13 mouse cellular contexts compared by ENCODE assay signal in genomic region chr2:173050604-173051382, GRCm38 (mm10). TPM values are rescaled to one million over a fixed set of nuclear protein-coding genes. Genes with fewer than 3 reads are reported as not detected.
A peak's percentile ranks its signal among the peaks of the same experiment; 100 is the strongest.
DNase-seq lines count a peak whose midpoint lies in the region; ATAC-seq and TF ChIP-seq lines count a peak whose summit lies in the region.
"Had no signal": no experiment of that assay in that cellular context is flagged by ENCODE, and none has a peak within 500 bp of the region (broad histone marks: within the 10 kb centered on the region; RNA-seq: fewer than 3 reads in every experiment).

No protein-coding gene starts in this region.

- H3K9me3 ChIP-seq in heart, embryonic 10.5 days, result no peaks in the 10 kb centered on the region
- no peaks in the 10 kb centered on the region for H3K9me3 ChIP-seq in intestine, embryonic 14.5 days (ENCODE audit: control insufficient read depth, low read length)
- H3K9me3 ChIP-seq in stomach, postnatal 0 days (ENCODE audit: control insufficient read depth, low read length), result no peaks in the 10 kb centered on the region
- no peaks in the 10 kb centered on the region for H3K9me3 ChIP-seq in forebrain, embryonic 15.5 days

- H3K9ac ChIP-seq in intestine, embryonic 14.5 days (ENCODE audit: low read length), result no peak overlapping the region
- no peak overlapping the region for H3K9ac ChIP-seq in stomach, postnatal 0 days (ENCODE audit: low read length)
- H3K9ac ChIP-seq in forebrain, embryonic 15.5 days (replicated peaks), result no peak overlapping the region
- H3K9ac ChIP-seq: lung, embryonic 14.5 days had no signal

- TF ChIP-seq CTCF in stomach, postnatal 0 days (IDR thresholded peaks at IDR 0.05; ENCODE audit: low read depth), result peak; percentile 28

- H3K4me2 ChIP-seq in intestine, embryonic 14.5 days (ENCODE audit: low read length), result no peak overlapping the region
- no peak overlapping the region for H3K4me2 ChIP-seq in stomach, postnatal 0 days (replicated peaks; ENCODE audit: low read depth)
- H3K4me2 ChIP-seq in forebrain, embryonic 15.5 days (replicated peaks), result no peak overlapping the region
- H3K4me2 ChIP-seq: lung, embryonic 14.5 days had no signal

- peak overlapping the region; percentile 89 for H3K27ac ChIP-seq in heart, embryonic 10.5 days
- no peak overlapping the region for H3K27ac ChIP-seq in intestine, embryonic 14.5 days (ENCODE audit: low read depth)
- H3K27ac ChIP-seq in stomach, postnatal 0 days (replicated peaks), result no peak overlapping the region
- H3K27ac ChIP-seq in forebrain, embryonic 15.5 days (replicated peaks), result no peak overlapping the region

- 37% methylated on average over 8 of the region's 8 CpGs for WGBS in heart, embryonic 10.5 days
- 46% methylated on average over 8 of the region's 8 CpGs for WGBS in intestine, embryonic 14.5 days
- WGBS in stomach, postnatal 0 days, result 58% methylated on average over 8 of the region's 8 CpGs
- WGBS in forebrain, embryonic 15.5 days, result 26% methylated on average over 8 of the region's 8 CpGs

- no peak for DNase-seq in heart, embryonic 10.5 days (ENCODE audit: low spot score)
- DNase-seq in heart, adult 9 months (ENCODE audit: low spot score in 2 of 2), result no peak
- peak; percentile 37 to 38 for DNase-seq in spleen, postnatal 10 days (ENCODE audit: low spot score in 2 of 2)
- no peak for DNase-seq in spleen, postnatal 36 days (ENCODE audit: low spot score in 2 of 2)
- no peak for DNase-seq in intestine, embryonic 14.5 days (ENCODE audit: low spot score)
- DNase-seq in stomach, postnatal 0 days (ENCODE audit: low spot score), result no peak
- DNase-seq in lung, postnatal 10 days, result no peak
- DNase-seq: adrenal gland, adult 8-10 months; cerebellum, adult 9-11 months; kidney, adult 11 months; layer of hippocampus, postnatal 36 days; lung, embryonic 14.5 days had no signal

- peaks cover 78% of the 10 kb centered on the region for H3K4me1 ChIP-seq in heart, embryonic 10.5 days
- no peaks in the 10 kb centered on the region for H3K4me1 ChIP-seq in intestine, embryonic 14.5 days (replicated peaks; ENCODE audit: control insufficient read depth, insufficient read depth, low read length)
- no peaks in the 10 kb centered on the region; the same call in 1 of the 2 replicates for H3K4me1 ChIP-seq in stomach, postnatal 0 days (replicated peaks; ENCODE audit: control insufficient read depth, insufficient read depth)
- H3K4me1 ChIP-seq in forebrain, embryonic 15.5 days, result no peaks in the 10 kb centered on the region

- no peaks in the 10 kb centered on the region for H3K27me3 ChIP-seq in heart, embryonic 10.5 days (ENCODE audit: insufficient read depth, poor library complexity, severe bottlenecking)
- H3K27me3 ChIP-seq in intestine, embryonic 14.5 days (replicated peaks; ENCODE audit: control insufficient read depth, insufficient read depth, low read length), result no peaks in the 10 kb centered on the region
- no peaks in the 10 kb centered on the region for H3K27me3 ChIP-seq in stomach, postnatal 0 days (ENCODE audit: control insufficient read depth, insufficient read depth, low read length)
- no peaks in the 10 kb centered on the region for H3K27me3 ChIP-seq in forebrain, embryonic 15.5 days

- ATAC-seq in intestine, embryonic 14.5 days (replicated peaks; ENCODE audit: low FRiP score, low TSS enrichment, low read depth), result peak; percentile 69
- ATAC-seq in stomach, postnatal 0 days (ENCODE audit: low FRiP score, low TSS enrichment), result no peak
- no peak for ATAC-seq in forebrain, embryonic 15.5 days (replicated peaks)

- no peak for TF ChIP-seq EP300 in stomach, postnatal 0 days (optimal IDR thresholded peaks at IDR 0.05)

- no peaks in the 10 kb centered on the region for H3K36me3 ChIP-seq in heart, embryonic 10.5 days
- H3K36me3 ChIP-seq in intestine, embryonic 14.5 days (ENCODE audit: control insufficient read depth, insufficient read depth, low read length), result no peaks in the 10 kb centered on the region
- H3K36me3 ChIP-seq in stomach, postnatal 0 days (ENCODE audit: control insufficient read depth, insufficient read depth, low read length), result no peaks in the 10 kb centered on the region
- no peaks in the 10 kb centered on the region for H3K36me3 ChIP-seq in forebrain, embryonic 15.5 days

- no peak overlapping the region for H3K4me3 ChIP-seq in heart, embryonic 10.5 days
- no peak overlapping the region for H3K4me3 ChIP-seq in intestine, embryonic 14.5 days (ENCODE audit: low read depth, low read length)
- no peak overlapping the region for H3K4me3 ChIP-seq in stomach, postnatal 0 days (ENCODE audit: low read depth, low read length)
- no peak overlapping the region for H3K4me3 ChIP-seq in forebrain, embryonic 15.5 days

RNA-seq across cellular contexts. Expression of gene Rbm38, which starts 30.5 kb away (rescaled TPM):
- polyA plus RNA-seq in heart, embryonic 10.5 days (2016; fragmentation: Nextera tagmentation; extraction: Ambion mirVana), result 156 and 188 TPM in 2 replicates
- 49.4 and 53.0 TPM in 2 replicates for polyA plus RNA-seq in intestine, embryonic 14.5 days (2014; fragmentation: Nextera tagmentation; extraction: Ambion mirVana)
- polyA plus RNA-seq in stomach, postnatal 0 days (2015; fragmentation: Nextera tagmentation; extraction: Ambion mirVana), result 24.9 and 25.4 TPM in 2 replicates
- polyA plus RNA-seq in forebrain, embryonic 15.5 days (2015; fragmentation: Nextera tagmentation; extraction: Ambion mirVana), result 24.0 and 27.4 TPM in 2 replicates

RNA-seq across cellular contexts. Expression of gene Rae1, which starts 50.9 kb away (rescaled TPM):
- polyA plus RNA-seq in heart, embryonic 10.5 days (2016; fragmentation: Nextera tagmentation; extraction: Ambion mirVana), result 139 and 162 TPM in 2 replicates
- polyA plus RNA-seq in intestine, embryonic 14.5 days (2014; fragmentation: Nextera tagmentation; extraction: Ambion mirVana), result 143 and 150 TPM in 2 replicates
- 66.8 and 68.7 TPM in 2 replicates for polyA plus RNA-seq in stomach, postnatal 0 days (2015; fragmentation: Nextera tagmentation; extraction: Ambion mirVana)
- polyA plus RNA-seq in forebrain, embryonic 15.5 days (2015; fragmentation: Nextera tagmentation; extraction: Ambion mirVana), result 162 and 163 TPM in 2 replicates

Comparison
In these comparisons a context has a peak if more than half of its experiments do, and no peak if none do; other contexts are left out.
1. DNase-seq: peak in spleen, postnatal 10 days (2 of 2); none in heart, embryonic 10.5 days (single experiment), heart, adult 9 months (0 of 2), spleen, postnatal 36 days (0 of 2), intestine, embryonic 14.5 days (single experiment), stomach, postnatal 0 days (single experiment) and lung, postnatal 10 days (single experiment).